Mouse (Mus musculus) cerebellum, adult 2 months (tissue): ENCODE results near the gene Pcdh18. TPM values are rescaled to one million over a fixed set of nuclear protein-coding genes. Genes with fewer than 3 reads are reported as not detected.

Source experiments
- DNase-seq, 2 experiments: peaks; one replicate each; pipeline ENCODE4 v3.0.0; 2021
- H3K27ac ChIP-seq: fragments of 200-500 bp; 2 replicates; pipeline ENCODE4 v1.5.1; 2012; ENCODE audit warnings: low read length, control low read depth, inconsistent platforms; ENCODE audit not compliant: insufficient read depth
- H3K27me3 ChIP-seq: fragments of 200-500 bp; 2 replicates; pipeline ENCODE4 v1.6.1; 2012; ENCODE audit warnings: inconsistent platforms, mild to moderate bottlenecking, low read length, moderate library complexity; ENCODE audit not compliant: control insufficient read depth, insufficient read depth
- H3K4me1 ChIP-seq: fragments of 200-500 bp; 2 replicates; pipeline ENCODE4 v1.6.1; 2011; ENCODE audit warnings: low read length; ENCODE audit not compliant: control insufficient read depth, insufficient read depth
- H3K4me3 ChIP-seq: fragments of 200-500 bp; replicated peaks from 2 replicates; pipeline ENCODE3; 2011; ENCODE audit warnings: mild to moderate bottlenecking, low read depth, low read length, control low read depth; ENCODE audit not compliant: insufficient read depth
- CTCF ChIP-seq: fragments of 200-500 bp; IDR thresholded peaks from 2 replicates; pipeline ENCODE4 v1.5.1; 2011; ENCODE audit warnings: low read depth, mild to moderate bottlenecking, control low read depth, low read length, moderate library complexity, borderline replicate concordance; ENCODE audit not compliant: insufficient read depth
- POLR2A ChIP-seq: fragments of 200-500 bp; IDR thresholded peaks from 2 replicates; pipeline ENCODE4 v1.6.1; 2011; ENCODE audit warnings: low read length, control low read depth, borderline replicate concordance; ENCODE audit not compliant: insufficient read depth
- WGBS: fragments of 180-500 bp; shearing (Covaris S2); methylation state at CpG from one replicate; pipeline ENCODE4 v1.1.7; 2018; 5-methylcytosine and 5-hydroxymethylcytosine counted together
- polyA plus RNA-seq: library from polyadenylated mRNA; depleted of rRNA; stranded (reverse); fragments of >200 nt; gene quantifications from 2 replicates; pipeline ENCODE4 v1.2.3, GENCODE M21; 2012

Pcdh18 gene
- polyA plus RNA-seq, 1 experiment, result 3.1 TPM

GRCm38 (mm10) chr3:49706503-49706902 lies 50.6 kb downstream of the Pcdh18 start:
- TF ChIP-seq POLR2A (no peak), CTCF (no peak)
- H3K27ac ChIP-seq, result no peak overlapping the region
- 70% methylated on average over 2 of the region's 2 CpGs for WGBS
- H3K27me3 ChIP-seq, result no peaks in the 10 kb centered on the region
- DNase-seq, result no peak
- no peaks in the 10 kb centered on the region for H3K4me1 ChIP-seq
- H3K4me3 ChIP-seq, result no peak overlapping the region

GRCm38 (mm10) chr3:49699951-49700350 lies 57.2 kb downstream of the Pcdh18 start:
- TF ChIP-seq POLR2A (no peak), CTCF (no peak)
- Histone ChIP-seq H3K27me3 (no peaks in the 10 kb centered on the region), H3K27ac (no peak overlapping the region), H3K4me1 (no peaks in the 10 kb centered on the region), H3K4me3 (no peak overlapping the region)
- 30% methylated on average over 2 of the region's 2 CpGs for WGBS
- no peak for DNase-seq
